Mouse (Mus musculus) ES-Bruce4 (cell line): ENCODE measurements around the gene Celsr2. TPM values are rescaled to one million over a fixed set of nuclear protein-coding genes. Genes with fewer than 3 reads are reported as not detected.

Source experiments
- H3K27ac ChIP-seq: 2 replicates; pipeline ENCODE4 v1.5.1; 2012; ENCODE audit warnings: low read length, inconsistent platforms; ENCODE audit not compliant: insufficient read depth
- H3K27me3 ChIP-seq: 2 replicates; pipeline ENCODE4 v1.6.1; 2012; ENCODE audit warnings: mild to moderate bottlenecking, low read length, inconsistent platforms; ENCODE audit not compliant: control insufficient read depth, poor library complexity, insufficient read depth, severe bottlenecking
- H3K36me3 ChIP-seq: 2 replicates; pipeline ENCODE4 v1.6.1; 2012; ENCODE audit warnings: inconsistent platforms, mild to moderate bottlenecking, low read length, moderate library complexity; ENCODE audit not compliant: control insufficient read depth, poor library complexity, insufficient read depth, severe bottlenecking
- H3K4me1 ChIP-seq: one replicate; pipeline ENCODE4 v1.8.1; 2011; ENCODE audit warnings: low read length; ENCODE audit not compliant: control insufficient read depth, insufficient read depth
- H3K4me3 ChIP-seq: 2 replicates; pipeline ENCODE4 v1.5.1; 2011; ENCODE audit warnings: low read depth, mild to moderate bottlenecking, low read length
- H3K9ac ChIP-seq: 2 replicates; pipeline ENCODE4 v1.6.1; 2012; ENCODE audit warnings: low read depth, mild to moderate bottlenecking, inconsistent platforms; ENCODE audit not compliant: poor library complexity, severe bottlenecking
- H3K9me3 ChIP-seq: replicated peaks from 2 replicates; pipeline ENCODE4 v1.6.1; 2012; ENCODE audit warnings: mild to moderate bottlenecking, low read length, inconsistent platforms; ENCODE audit not compliant: control insufficient read depth, poor library complexity, insufficient read depth, severe bottlenecking
- CTCF ChIP-seq: IDR thresholded peaks from one replicate; pipeline ENCODE4 v1.8.1; 2011; ENCODE audit warnings: low read depth, low read length
- EP300 ChIP-seq: IDR thresholded peaks from 2 replicates; pipeline ENCODE4 v1.6.1; 2011; ENCODE audit warnings: low read depth, low read length; ENCODE audit not compliant: insufficient read depth
- POLR2A ChIP-seq: IDR thresholded peaks from one replicate; pipeline ENCODE4 v1.8.1; 2011; ENCODE audit warnings: low read length; ENCODE audit not compliant: insufficient read depth
- polyA plus RNA-seq: library from polyadenylated mRNA; stranded (reverse); fragments of >200 nt; gene quantifications from 2 replicates; pipeline ENCODE4 v1.2.4, GENCODE M21; 2011; ENCODE audit warnings: low read depth; ENCODE audit not compliant: missing spikeins, insufficient read depth, insufficient read length

Gene Celsr2
- polyA plus RNA-seq, 1 experiment, result 7.1 TPM

GRCm38 (mm10) chr3:108433188-108433880, 18.0 kb upstream of the Celsr2 start:
- Histone ChIP-seq H3K4me1 (no peaks in the 10 kb centered on the region), H3K36me3 (peaks cover 75% of the 10 kb centered on the region), H3K4me3 (no peak overlapping the region), H3K27me3 (no peaks in the 10 kb centered on the region), H3K9me3 (no peaks in the 10 kb centered on the region), H3K9ac (no peak overlapping the region), H3K27ac (peak overlapping the region; percentile 63)
- TF ChIP-seq CTCF, result no peak
- peak; percentile 92 for TF ChIP-seq EP300

DNA sequence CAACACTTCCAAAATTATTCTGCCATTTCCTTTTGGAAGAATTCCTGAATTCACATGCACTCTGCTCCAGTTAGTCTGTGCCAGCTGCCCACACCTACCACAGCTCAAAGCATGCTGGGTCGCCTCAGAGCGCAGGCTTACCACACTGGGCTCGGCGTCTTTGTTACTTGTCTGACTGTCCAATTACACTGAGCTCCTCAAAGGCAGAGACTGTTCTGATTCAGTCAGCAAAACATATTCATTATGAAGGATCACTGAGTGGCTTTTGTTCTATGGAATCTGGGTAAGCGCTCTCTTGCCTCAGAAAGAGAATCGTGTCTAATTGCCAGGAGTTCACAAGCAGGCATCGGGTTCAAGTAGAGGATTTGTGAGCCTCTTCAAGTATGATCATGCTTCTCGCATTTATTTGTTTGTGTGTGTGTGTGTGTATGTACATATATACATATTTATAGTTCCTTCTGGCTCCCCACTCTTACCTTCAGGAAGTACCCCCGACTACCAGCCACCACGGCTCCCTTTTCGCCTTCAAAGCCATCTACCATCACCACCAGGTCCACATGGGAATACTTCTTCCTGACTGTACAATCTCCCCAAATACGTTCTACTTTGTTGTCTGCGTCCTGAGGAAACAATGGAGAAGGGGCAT, 17.3 kb upstream of the Celsr2 start:
- TF ChIP-seq EP300 (no peak), POLR2A (no peak), CTCF (no peak)
- Histone ChIP-seq H3K27ac (peak overlapping the region; percentile 63), H3K4me1 (no peaks in the 10 kb centered on the region), H3K36me3 (peaks cover 82% of the 10 kb centered on the region), H3K9ac (no peak overlapping the region), H3K4me3 (no peak overlapping the region), H3K9me3 (no peaks in the 10 kb centered on the region), H3K27me3 (no peaks in the 10 kb centered on the region)

GRCm38 (mm10) chr3:108425624-108426018, 10.3 kb upstream of the Celsr2 start:
- no peak overlapping the region for H3K27ac ChIP-seq
- H3K27me3 ChIP-seq, result no peaks in the 10 kb centered on the region
- H3K9me3 ChIP-seq, result no peaks in the 10 kb centered on the region
- H3K36me3 ChIP-seq, result peaks cover 45% of the 10 kb centered on the region
- H3K4me1 ChIP-seq, result peaks cover 1% of the 10 kb centered on the region
- H3K9ac ChIP-seq, result no peak overlapping the region
- TF ChIP-seq EP300 (no peak), POLR2A (no peak), CTCF (no peak)
- no peak overlapping the region for H3K4me3 ChIP-seq

DNA sequence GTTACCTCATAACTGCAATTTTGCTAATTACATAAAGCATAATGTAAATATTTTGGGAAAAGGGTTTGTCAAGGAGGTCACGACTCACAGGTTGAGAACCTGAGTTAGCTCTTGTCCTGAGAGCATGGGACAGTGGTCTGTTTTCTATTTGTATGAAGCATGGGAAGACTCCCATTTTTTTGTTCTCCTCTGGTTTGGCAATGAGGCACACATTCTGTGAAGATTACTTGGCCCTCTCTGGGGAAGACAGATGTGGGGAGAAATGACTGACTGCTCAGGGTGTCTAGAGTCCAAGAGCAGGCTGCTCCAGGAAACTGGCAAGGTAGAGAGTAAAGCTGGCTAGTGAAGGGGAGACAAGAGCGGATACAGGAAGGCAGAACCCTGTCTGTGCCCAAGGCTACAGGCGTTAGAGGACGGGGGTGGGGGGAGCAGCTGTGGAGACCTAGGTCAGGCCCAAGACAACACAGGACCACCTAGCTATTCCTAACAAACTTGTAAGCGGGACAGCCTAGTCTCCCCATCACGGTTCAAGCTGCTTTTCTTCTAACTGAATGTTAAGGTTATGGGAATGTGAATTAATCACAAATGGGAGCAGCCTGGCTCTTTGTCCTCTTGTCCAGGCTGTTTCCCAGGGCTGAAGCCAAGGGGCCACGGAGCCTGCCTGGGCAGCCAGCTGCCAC, 9.7 kb upstream of the Celsr2 start:
- TF ChIP-seq POLR2A, result no peak
- TF ChIP-seq EP300, result no peak
- no peak for TF ChIP-seq CTCF
- peak overlapping the region; percentile 23; the same call in 1 of the 2 replicates for H3K27ac ChIP-seq
- H3K9me3 ChIP-seq, result no peaks in the 10 kb centered on the region
- no peak overlapping the region for H3K9ac ChIP-seq
- H3K4me1 ChIP-seq, result peaks cover 1% of the 10 kb centered on the region
- peaks cover 42% of the 10 kb centered on the region for H3K36me3 ChIP-seq
- H3K4me3 ChIP-seq, result no peak overlapping the region
- H3K27me3 ChIP-seq, result no peaks in the 10 kb centered on the region

DNA sequence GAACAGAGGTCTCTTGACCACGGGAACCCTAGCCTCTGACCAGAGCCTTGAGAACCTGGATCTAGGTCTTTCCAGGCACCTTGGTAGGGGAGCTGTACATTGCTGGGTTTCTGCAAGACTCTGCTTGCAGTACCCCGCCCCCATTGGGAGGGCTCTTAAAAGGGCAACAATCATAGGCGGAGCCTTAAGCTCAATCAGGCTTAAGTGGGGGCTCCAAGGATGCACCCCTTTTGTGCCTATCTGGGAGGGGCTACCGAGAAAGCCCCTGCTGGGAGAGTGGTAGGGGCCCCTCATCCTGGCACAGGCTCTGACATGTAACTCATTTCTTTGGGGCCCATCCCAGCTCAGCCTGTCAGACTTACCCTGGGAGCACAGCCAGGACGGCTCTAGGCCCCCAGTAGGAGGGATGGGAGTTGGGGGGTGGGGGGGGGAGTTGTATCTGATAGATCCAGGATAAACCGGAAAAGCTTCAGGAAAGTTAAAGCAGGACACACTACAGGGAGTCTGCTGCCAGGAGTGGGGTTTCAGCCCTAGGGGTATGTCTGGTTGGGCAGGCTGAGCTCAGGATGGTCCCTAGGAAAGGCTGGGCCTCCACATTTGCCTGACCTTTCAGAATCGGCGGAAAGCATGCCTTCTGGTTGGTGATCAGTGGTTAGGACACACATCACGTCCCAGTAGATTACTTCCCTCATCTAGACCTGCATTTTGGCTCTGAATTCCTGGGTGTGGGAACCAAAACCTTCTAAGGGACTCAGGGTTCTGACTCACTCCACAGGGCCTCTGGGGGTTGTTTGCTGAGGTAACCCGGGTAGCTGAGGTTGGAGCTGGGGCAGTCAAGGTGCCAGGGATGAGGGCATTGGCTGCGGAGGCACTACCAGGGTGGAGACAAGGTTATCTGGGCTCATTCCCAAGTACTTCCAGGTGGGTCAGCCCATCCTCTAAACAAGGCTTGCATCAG, 8.8 kb upstream of the Celsr2 start:
- Histone ChIP-seq H3K4me1 (peaks cover 1% of the 10 kb centered on the region), H3K9ac (no peak overlapping the region), H3K27me3 (no peaks in the 10 kb centered on the region), H3K36me3 (peaks cover 32% of the 10 kb centered on the region), H3K9me3 (no peaks in the 10 kb centered on the region), H3K27ac (peak overlapping the region; percentile 23; the same call in 1 of the 2 replicates), H3K4me3 (no peak overlapping the region)
- TF ChIP-seq EP300, result no peak
- no peak for TF ChIP-seq POLR2A
- TF ChIP-seq CTCF, result no peak
